In genomic region chr11:105313633-105314014, GRCm38 (mm10) we compare ENCODE assay signal across 11 mouse cellular contexts. TPM values are rescaled to one million over a fixed set of nuclear protein-coding genes. Genes with fewer than 3 reads are reported as not detected.
DNase-seq lines count a peak whose midpoint lies in the region; ATAC-seq and TF ChIP-seq lines count a peak whose summit lies in the region.
"Had no signal": no experiment of that assay in that cellular context is flagged by ENCODE, and none has a peak within 500 bp of the region (broad histone marks: within the 10 kb centered on the region; RNA-seq: fewer than 3 reads in every experiment).

No protein-coding gene starts in this region.

- DNase-seq in forebrain, embryonic 11.5 days (ENCODE audit: low spot score) = no peak
- DNase-seq in layer of hippocampus, adult 2 months (ENCODE audit: low spot score in 2 of 2) = no peak
- DNase-seq in layer of hippocampus, postnatal 10 days (ENCODE audit: low spot score in 2 of 2) = no peak
- DNase-seq in midbrain, postnatal 0 days (ENCODE audit: low spot score) = no peak
- DNase-seq in adrenal gland, postnatal 10 days = no peak
- no peak for DNase-seq in spleen, adult 18-20 months
- DNase-seq: adrenal gland, postnatal 25 days; cerebellum, adult 9-10 months had no signal

- no peak for TF ChIP-seq CTCF in layer of hippocampus, adult 2 months (conservative IDR thresholded peaks at IDR 0.05)
- TF ChIP-seq CTCF in midbrain, postnatal 0 days (IDR thresholded peaks at IDR 0.05) = no peak

- ATAC-seq in forebrain, embryonic 11.5 days (replicated peaks; ENCODE audit: low FRiP score) = no peak
- ATAC-seq in forebrain, embryonic 16.5 days = no peak
- no peak for ATAC-seq in hindbrain, embryonic 15.5 days (ENCODE audit: low FRiP score, low read depth)
- ATAC-seq in midbrain, postnatal 0 days (ENCODE audit: low FRiP score) = no peak

- H3K4me3 ChIP-seq in forebrain, embryonic 11.5 days (ENCODE audit: low read depth, low read length) = no peak overlapping the region
- H3K4me3 ChIP-seq in forebrain, embryonic 16.5 days (replicated peaks; ENCODE audit: low read length) = no peak overlapping the region
- no peak overlapping the region for H3K4me3 ChIP-seq in layer of hippocampus, adult 2 months
- H3K4me3 ChIP-seq in hindbrain, embryonic 15.5 days = no peak overlapping the region
- H3K4me3 ChIP-seq in midbrain, postnatal 0 days (ENCODE audit: low read depth, low read length) = no peak overlapping the region
- H3K4me3 ChIP-seq: stomach, embryonic 15.5 days had no signal

- 0 out of 2 replicates have a peak overlapping the region, but pooled peaks have one; percentile 9 for H3K9ac ChIP-seq in forebrain, embryonic 11.5 days (ENCODE audit: low read length)
- H3K9ac ChIP-seq in forebrain, embryonic 16.5 days (replicated peaks; ENCODE audit: low read depth, low read length) = no peak overlapping the region
- H3K9ac ChIP-seq in hindbrain, embryonic 15.5 days = no peak overlapping the region
- no peak overlapping the region for H3K9ac ChIP-seq in midbrain, postnatal 0 days (replicated peaks; ENCODE audit: low read length, poor library complexity, severe bottlenecking)
- H3K9ac ChIP-seq: stomach, embryonic 15.5 days had no signal

- 56% methylated on average over 8 of the region's 8 CpGs for WGBS in forebrain, embryonic 11.5 days
- WGBS in forebrain, embryonic 16.5 days = 58% methylated on average over 8 of the region's 8 CpGs
- 25% methylated on average over 8 of the region's 8 CpGs for WGBS in hindbrain, embryonic 15.5 days
- WGBS in midbrain, postnatal 0 days = 14% methylated on average over 8 of the region's 8 CpGs

- H3K36me3 ChIP-seq in forebrain, embryonic 11.5 days (ENCODE audit: control insufficient read depth, insufficient read depth, low read length) = no peaks in the 10 kb centered on the region
- H3K36me3 ChIP-seq in forebrain, embryonic 16.5 days (ENCODE audit: control insufficient read depth, insufficient read depth) = no peaks in the 10 kb centered on the region
- H3K36me3 ChIP-seq in hindbrain, embryonic 15.5 days = no peaks in the 10 kb centered on the region
- H3K36me3 ChIP-seq in midbrain, postnatal 0 days (ENCODE audit: insufficient read depth, low read length) = no peaks in the 10 kb centered on the region
- H3K36me3 ChIP-seq: stomach, embryonic 15.5 days had no signal

- no peak overlapping the region for H3K4me2 ChIP-seq in forebrain, embryonic 11.5 days (ENCODE audit: low read depth, low read length, severe bottlenecking)
- no peak overlapping the region for H3K4me2 ChIP-seq in forebrain, embryonic 16.5 days (ENCODE audit: low read length)
- no peak overlapping the region for H3K4me2 ChIP-seq in hindbrain, embryonic 15.5 days
- H3K4me2 ChIP-seq in midbrain, postnatal 0 days (ENCODE audit: low read depth, low read length, poor library complexity, severe bottlenecking) = no peak overlapping the region
- H3K4me2 ChIP-seq: stomach, embryonic 15.5 days had no signal

- peak overlapping the region; percentile 43; the same call in 1 of the 2 replicates for H3K27ac ChIP-seq in forebrain, embryonic 11.5 days (ENCODE audit: low read depth, low read length)
- no peak overlapping the region for H3K27ac ChIP-seq in forebrain, embryonic 16.5 days (ENCODE audit: low read length)
- H3K27ac ChIP-seq in layer of hippocampus, adult 2 months = peak overlapping the region; percentile 32; the same call in 1 of the 2 replicates
- H3K27ac ChIP-seq in hindbrain, embryonic 15.5 days (replicated peaks) = peak overlapping the region; percentile 16; the same call in 1 of the 2 replicates
- H3K27ac ChIP-seq in midbrain, postnatal 0 days (ENCODE audit: low read depth, low read length) = peak overlapping the region; percentile 57
- H3K27ac ChIP-seq: stomach, embryonic 15.5 days had no signal

- H3K9me3 ChIP-seq in forebrain, embryonic 11.5 days (ENCODE audit: control insufficient read depth, low read length) = no peaks in the 10 kb centered on the region
- no peaks in the 10 kb centered on the region for H3K9me3 ChIP-seq in forebrain, embryonic 16.5 days (ENCODE audit: control insufficient read depth, low read length)
- no peaks in the 10 kb centered on the region for H3K9me3 ChIP-seq in hindbrain, embryonic 15.5 days
- H3K9me3 ChIP-seq in midbrain, postnatal 0 days (ENCODE audit: low read length) = no peaks in the 10 kb centered on the region
- H3K9me3 ChIP-seq: stomach, embryonic 15.5 days had no signal

- no peaks in the 10 kb centered on the region for H3K27me3 ChIP-seq in forebrain, embryonic 11.5 days (ENCODE audit: control insufficient read depth, insufficient read depth, low read length)
- H3K27me3 ChIP-seq in forebrain, embryonic 16.5 days (replicated peaks; ENCODE audit: control insufficient read depth, insufficient read depth, low read length) = no peaks in the 10 kb centered on the region
- no peaks in the 10 kb centered on the region for H3K27me3 ChIP-seq in hindbrain, embryonic 15.5 days
- no peaks in the 10 kb centered on the region for H3K27me3 ChIP-seq in midbrain, postnatal 0 days (ENCODE audit: insufficient read depth, low read length)
- H3K27me3 ChIP-seq: stomach, embryonic 15.5 days had no signal

- H3K4me1 ChIP-seq in forebrain, embryonic 11.5 days (replicated peaks; ENCODE audit: control insufficient read depth, insufficient read depth, low read length) = peaks cover 19% of the 10 kb centered on the region
- H3K4me1 ChIP-seq in forebrain, embryonic 16.5 days (replicated peaks; ENCODE audit: control insufficient read depth, insufficient read depth, low read length) = peaks cover 18% of the 10 kb centered on the region
- peaks cover 37% of the 10 kb centered on the region for H3K4me1 ChIP-seq in hindbrain, embryonic 15.5 days (replicated peaks)
- H3K4me1 ChIP-seq in midbrain, postnatal 0 days (ENCODE audit: insufficient read depth, low read length) = peaks cover 7% of the 10 kb centered on the region

RNA-seq across cellular contexts. Expression of gene Mrc2, which starts 21.2 kb away (rescaled TPM):
- 11.4 and 11.9 TPM in 2 replicates for polyA plus RNA-seq in forebrain, embryonic 11.5 days (2014; fragmentation: Nextera tagmentation; extraction: Ambion mirVana)
- polyA plus RNA-seq in forebrain, embryonic 16.5 days (2015; fragmentation: Nextera tagmentation; extraction: Ambion mirVana) = 3.6 and 5.1 TPM in 2 replicates
- total RNA-seq in layer of hippocampus, adult 2 months (2021) = 1 to 10 TPM; 4.1 to 5.7 TPM
- total RNA-seq in layer of hippocampus, postnatal 10 days (2021) = 1 to 10 TPM; 8.9 to 9.3 TPM
- 5.8 and 6.3 TPM in 2 replicates for polyA plus RNA-seq in hindbrain, embryonic 15.5 days (2015; fragmentation: Nextera tagmentation; extraction: Ambion mirVana)
- 16.8 and 20.5 TPM in 2 replicates for total RNA-seq in midbrain, postnatal 0 days (2014; rRNA removed)
- 3.4 TPM in 2 replicates for polyA plus RNA-seq in midbrain, postnatal 0 days (2015; fragmentation: Nextera tagmentation; extraction: Ambion mirVana)
- 10 to 100 TPM; 27.6 to 28.0 TPM for total RNA-seq in adrenal gland, postnatal 10 days (2021)
